Mouse (Mus musculus) hematopoietic multipotent progenitor cell, adult 10-12 weeks (in vitro differentiated cells): ENCODE results near the gene Ginm1. TPM values are rescaled to one million over a fixed set of nuclear protein-coding genes. Genes with fewer than 3 reads are reported as not detected.

Experiments used
- polyA plus RNA-seq: library from polyadenylated mRNA; stranded (reverse); fragments of >175 nt; gene quantifications from 2 replicates; pipeline ENCODE4 v1.2.3, GENCODE M21; 2012; ENCODE audit warnings: low replicate concordance

Gene Ginm1
- 18.7 and 20.9 TPM in 2 replicates for polyA plus RNA-seq

DNA sequence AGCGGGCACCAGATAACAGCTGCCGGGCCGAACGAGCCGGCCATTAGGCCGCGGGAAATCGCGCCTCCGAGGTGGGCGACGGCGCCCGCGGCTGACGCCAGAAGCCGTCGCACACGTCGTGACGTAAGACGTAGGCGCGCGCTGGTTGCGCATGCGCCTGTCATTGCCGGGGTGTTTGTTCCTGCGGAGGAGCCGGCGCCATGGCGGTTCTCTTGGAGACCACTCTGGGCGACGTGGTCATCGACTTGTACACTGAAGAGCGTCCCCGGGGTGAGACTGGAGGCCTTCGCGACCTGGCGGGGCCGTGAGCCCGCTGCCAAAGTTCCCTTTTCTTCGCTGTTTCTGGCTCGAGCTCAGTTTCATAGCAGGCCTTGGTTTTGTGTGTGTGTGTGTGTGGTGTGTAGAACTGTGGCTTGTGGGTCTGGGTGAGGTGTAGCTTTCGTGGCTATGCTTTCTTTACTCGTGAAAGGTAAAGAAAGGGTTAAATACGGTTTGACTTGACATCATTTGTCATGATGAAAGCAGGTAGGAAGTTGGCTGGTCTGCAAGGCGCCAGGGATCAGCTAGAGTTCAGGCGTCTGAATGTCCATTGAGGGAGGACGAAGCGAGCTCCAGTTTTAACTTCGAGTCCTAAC, at the start of gene Ginm1, which contains the start of gene Ppil4:
Gene Ginm1 (minus strand): TSS at position 74 of the 635 bp plus-strand sequence.
Gene Ppil4 (plus strand): TSS at position 141 of the 635 bp plus-strand sequence.

DNA sequence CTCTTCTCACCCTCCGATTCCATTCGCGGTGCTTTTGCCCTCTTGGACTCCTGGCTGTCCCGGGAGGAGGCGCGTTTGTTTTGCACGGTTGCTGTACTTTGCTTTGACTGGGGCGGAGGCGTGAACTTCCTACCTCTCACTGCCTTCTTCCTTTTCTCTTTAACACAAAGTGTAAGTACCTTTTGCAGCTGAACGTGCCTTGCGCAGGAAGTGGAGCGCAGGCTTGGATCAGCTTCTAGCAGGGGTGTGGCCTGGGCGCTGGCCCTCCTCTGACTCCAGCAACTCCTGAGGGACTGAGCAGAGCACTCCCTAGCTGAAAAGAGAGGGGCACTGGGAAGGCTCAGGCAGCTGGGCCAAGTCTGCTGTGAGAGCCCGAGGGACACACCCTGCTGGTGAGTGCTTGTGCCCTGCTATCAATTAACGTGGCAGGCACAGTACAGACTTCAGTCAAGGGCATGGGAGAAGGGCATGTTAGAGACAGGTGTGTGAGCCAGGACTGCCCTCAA, 39.6 kb upstream of the Ginm1 start, which contains the start of gene Zc3h12d:
Gene Zc3h12d (plus strand): TSS at position 300 of the 506 bp plus-strand sequence.

DNA sequence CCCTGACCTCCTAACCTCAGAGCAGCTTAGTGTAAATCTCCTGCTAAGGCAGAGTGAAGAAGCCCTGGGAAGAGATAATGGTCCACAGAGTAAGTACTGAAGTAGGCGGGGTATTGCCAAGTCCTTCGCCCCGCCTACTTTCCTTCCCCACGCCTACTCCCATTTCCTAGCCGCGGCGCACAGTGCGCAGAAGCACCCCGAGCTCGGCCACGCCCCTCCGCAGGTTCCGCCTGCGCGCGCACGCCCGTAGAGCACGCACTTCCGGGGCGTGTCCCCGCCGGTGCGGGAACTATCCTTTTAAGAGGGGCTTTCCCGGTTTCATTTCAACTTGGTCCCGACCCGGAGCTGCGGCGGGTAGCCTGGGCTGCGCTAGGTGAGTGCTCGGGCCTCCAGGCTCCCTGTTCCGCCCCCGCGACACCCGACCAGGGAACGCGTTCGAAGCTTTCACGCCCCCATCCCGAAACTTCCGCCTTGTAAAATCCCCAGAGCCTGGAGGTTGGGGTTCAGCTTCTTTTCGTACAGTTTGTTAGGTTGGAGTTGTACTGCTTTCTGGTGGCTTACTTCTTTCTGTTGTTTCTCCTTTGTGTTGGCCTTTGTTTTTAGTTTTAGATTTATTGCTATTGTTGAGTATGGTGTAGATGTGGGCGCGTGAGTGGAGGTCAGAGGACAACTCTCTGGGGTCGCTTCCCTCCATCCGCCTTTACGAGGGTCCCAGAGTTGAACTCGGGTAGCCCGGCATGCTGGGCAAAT, 66.7 kb downstream of the Ginm1 start, which contains the start of gene Katna1:
Gene Katna1 (plus strand): TSS at position 250 of the 750 bp plus-strand sequence.

Other genes starting within 250 kb of the Ginm1 start
- gene Lrp11, start 203.0 kb downstream of the Ginm1 start, polyA plus RNA-seq, result 1.8 and 2.1 TPM in 2 replicates
- gene Nup43, start 125.3 kb downstream of the Ginm1 start, polyA plus RNA-seq, result 0.51 and 1.1 TPM in 2 replicates
- 36.5 and 39.8 TPM in 2 replicates for gene Pcmt1, start 111.7 kb downstream of the Ginm1 start, polyA plus RNA-seq
- gene Lats1, start 111.6 kb downstream of the Ginm1 start, polyA plus RNA-seq, result 7.2 and 8.8 TPM in 2 replicates
- 0.93 and 2.3 TPM in 2 replicates for gene Katna1, start 66.8 kb downstream of the Ginm1 start, polyA plus RNA-seq
- 0.89 and 8.2 TPM in 2 replicates for gene Ppil4, start 67 bp upstream of the Ginm1 start, polyA plus RNA-seq
- 21.7 and 32.1 TPM in 2 replicates for gene Zc3h12d, start 39.6 kb upstream of the Ginm1 start, polyA plus RNA-seq
- 19.1 and 20.1 TPM in 2 replicates for gene Tab2, start 163.4 kb upstream of the Ginm1 start, polyA plus RNA-seq